Mouse (Mus musculus) MN1 (cell line): ENCODE results near the gene Fgfr1op2.
"Not testable (repeated sequence)": the region's sequence is repeated elsewhere in the genome, so short reads cannot be mapped to it uniquely, and the experiment has no call there.

Experiments used
- DNase-seq: peaks from one replicate; pipeline ENCODE4 v3.0.0-alpha.2; 2016; ENCODE audit warnings: low spot score

Fgfr1op2 gene

DNA sequence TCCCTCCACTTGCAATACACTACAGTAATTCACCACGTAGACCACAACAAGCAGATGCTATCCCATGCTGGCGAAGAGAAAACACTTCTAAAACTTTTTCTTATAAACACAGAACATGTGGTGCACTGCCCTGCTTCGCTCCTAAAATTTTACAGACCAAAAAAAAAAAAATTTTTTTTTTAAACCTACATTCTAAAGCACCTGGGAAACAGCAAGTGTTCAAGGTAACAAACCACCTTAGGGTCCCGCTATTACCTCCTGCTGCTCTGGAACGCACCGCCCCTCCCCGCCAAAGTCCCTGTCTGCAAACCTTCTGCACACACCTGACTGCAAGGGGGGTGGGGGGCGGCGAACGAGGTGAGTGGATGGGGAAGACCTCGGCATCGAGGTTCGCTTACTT is at the start of gene Fgfr1op2:
Gene Fgfr1op2, plus strand, starts transcription at position 301 of the 400 bp plus-strand sequence.
- DNase-seq: peak; percentile 7

DNA sequence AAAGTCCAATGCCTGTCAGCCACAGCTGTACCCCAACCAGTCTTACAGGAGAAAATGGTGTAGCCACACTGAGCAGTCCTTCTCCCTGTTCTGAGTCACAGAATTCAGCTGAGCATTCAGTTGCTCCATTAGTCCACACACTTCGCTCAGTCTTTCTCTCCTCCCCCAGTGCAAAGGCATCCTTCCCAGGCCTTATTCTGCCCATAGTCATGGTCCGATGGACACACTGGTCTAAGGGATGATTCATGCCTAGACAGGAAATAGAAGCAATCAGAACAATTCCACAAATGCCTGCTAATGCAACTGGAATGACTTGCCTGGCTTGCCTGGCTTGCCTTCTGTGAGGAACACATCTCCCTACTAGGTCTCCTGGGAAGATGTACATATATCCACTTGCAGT is 49.5 kb upstream of the Fgfr1op2 start:
- DNase-seq: peak; percentile 46

DNA sequence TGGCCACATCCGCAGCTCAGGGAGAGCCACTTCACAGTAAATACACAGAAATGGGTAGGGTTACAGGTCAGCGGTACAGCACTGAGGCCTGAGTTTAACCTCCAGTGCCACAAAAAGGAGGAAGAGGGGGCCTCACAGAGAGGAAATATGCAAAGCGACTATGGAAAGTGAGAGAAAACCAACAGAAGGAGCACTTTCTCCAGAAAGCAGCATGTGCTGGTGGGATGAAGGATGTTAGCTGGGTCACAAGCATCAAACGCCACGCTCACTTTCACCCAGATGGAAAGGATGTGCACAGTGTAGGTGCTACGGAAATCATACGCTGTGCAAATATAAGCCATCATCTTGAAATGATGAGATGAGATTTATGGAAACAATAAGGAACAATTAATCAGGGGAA is 46.6 kb upstream of the Fgfr1op2 start:
- DNase-seq: no peak

DNA sequence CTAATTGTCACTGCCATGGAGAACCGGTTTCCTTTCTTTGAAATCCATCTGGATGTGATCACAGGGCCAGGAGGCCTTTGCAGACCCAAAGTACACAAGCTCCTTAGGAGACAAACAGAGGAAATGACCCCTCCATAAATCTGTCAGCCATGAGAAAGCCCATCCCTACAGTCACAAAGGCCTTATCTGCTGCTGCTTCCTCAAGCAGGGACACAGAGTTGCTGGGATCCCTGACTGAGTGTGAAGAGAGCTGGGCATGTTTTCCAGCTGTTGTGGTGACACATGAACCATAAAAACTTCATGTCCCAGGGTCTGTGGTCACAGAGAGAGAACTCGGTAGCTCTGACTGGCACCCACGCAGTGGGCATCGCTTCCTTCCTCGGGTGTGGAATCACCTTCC is 46.2 kb upstream of the Fgfr1op2 start:
- DNase-seq: peak; percentile 14

DNA sequence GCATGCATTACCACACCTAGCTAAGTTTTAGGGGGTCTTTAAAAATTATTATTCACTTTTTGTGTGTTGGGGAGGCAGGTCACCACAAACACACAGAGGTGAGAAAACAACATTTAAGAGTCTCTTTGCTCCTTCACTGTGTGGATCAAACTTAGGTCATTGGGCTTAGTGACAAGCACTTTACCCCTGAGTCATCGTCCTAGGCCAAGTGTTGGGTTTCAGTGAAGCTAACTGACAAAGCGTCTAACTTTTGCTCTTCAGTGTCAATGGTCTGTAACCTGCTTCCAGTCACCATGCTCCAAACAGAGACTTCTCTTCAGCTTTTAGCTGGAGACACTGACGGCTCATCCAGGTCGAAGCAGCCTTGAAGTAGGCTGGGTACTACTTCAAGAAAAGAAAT is 43.9 kb upstream of the Fgfr1op2 start:
- DNase-seq: no peak

DNA sequence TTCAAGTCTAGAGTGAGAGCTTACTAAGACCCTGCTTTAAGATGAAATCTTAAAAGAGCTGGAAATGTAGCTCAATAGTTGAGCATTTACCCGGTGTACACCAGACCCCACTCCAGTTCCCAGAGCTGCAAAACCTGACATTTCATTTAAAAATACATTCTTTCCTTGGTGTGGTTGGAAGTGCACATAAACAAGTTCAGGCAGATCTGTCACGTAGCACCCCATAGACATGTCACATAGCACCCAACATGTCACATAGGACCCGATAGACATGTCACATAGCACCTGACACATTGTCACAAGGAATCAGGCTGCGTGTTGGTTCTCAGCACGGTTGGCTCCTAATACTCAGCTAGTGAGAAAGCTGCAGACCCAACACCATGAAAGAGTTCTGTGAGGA is 41.5 kb upstream of the Fgfr1op2 start:
- DNase-seq: no peak

DNA sequence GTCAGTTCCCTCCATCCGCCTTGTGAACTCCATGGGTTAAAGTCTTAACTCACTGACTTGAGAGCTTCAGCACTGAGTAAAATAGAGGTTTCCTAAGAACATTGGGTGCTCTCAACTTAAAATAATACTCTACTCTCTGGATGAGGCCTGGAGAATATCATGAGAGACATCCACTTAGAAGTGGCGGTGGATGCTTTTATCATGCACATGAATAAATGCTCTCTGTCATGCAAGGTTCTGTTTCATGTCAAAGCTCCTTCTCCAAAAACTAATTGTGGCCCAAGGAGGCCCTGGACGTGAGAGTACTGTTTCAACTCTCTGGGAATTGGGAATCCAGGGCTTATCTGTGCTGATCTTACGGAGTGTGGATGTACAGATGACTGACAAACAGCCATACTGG is 39.9 kb upstream of the Fgfr1op2 start:
- DNase-seq: peak; percentile 89

DNA sequence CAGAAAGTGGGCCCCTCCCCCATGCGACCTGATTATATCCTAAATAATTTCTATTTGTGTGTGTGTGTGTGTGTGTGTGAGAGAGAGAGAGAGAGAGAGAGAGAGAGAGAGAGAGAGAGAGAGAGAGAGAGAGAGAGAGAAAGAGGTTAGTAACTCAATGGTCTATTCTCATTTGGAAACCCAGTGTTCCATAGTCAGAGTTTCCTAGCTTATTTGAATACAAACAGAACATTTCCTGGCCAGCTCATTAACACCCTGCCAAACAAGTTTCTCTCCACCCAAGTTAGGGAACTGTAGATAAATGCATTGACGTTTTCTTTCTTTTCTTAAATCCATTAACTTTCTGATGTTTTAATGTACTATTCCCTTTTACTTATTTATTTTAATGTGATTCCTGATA is 38.9 kb upstream of the Fgfr1op2 start:
- DNase-seq: no peak

DNA sequence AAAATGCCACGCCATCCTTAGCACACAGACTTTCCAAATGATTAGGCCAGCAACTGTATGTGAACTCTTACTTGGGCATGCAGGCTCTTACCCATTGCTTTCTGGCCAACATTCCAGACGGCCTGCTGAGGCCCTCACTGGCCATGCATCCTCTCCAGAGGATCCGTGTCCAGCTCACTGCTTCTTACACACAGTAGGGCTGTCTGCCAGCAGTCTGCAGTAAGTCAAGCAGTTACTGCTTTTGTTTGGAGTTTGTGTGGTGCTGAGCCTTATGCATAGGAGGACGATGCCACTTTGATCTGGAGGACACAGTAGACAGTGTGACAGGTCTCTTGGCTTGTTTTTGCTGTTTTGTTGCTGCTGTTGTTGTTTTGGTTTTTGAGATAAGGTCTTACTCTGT is 38.3 kb upstream of the Fgfr1op2 start:
- no peak for DNase-seq

DNA sequence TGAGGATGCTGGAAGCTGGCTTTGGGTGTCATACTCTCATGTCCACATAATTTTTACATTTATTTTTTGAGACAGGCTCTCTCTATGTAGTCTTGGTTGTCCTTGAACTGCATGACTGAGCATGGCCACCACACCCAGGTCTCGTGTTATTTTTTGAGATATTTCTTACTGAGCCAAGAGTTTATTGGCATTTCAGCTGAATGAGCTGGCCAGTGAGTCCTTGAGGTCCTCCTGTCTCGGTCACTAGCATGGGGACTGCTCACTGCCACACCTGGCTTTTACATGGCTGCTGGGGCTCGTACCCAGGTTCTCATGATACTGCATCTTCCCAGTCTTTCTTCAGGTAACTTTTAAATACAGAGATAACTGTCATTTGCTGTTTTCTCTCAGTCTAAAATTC is 36.6 kb upstream of the Fgfr1op2 start:
- DNase-seq: no peak

DNA sequence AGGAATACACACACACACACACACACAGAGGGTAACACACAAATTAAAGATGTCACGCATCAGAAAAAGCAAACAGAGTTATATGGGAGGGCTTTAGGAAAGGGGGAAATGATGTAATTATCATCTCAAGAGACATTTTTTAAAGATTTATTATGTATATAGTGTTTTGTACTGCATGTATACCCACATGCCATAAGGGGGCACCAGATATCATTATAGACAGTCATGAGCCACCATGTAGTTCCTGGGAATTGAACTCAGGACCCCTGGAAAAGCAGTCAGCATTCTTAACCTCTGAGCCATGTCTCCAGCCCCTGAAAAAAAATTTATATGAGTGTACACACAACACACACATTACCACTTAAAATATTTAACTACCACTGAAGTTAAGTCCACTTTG is 32.4 kb upstream of the Fgfr1op2 start:
- DNase-seq: no peak

DNA sequence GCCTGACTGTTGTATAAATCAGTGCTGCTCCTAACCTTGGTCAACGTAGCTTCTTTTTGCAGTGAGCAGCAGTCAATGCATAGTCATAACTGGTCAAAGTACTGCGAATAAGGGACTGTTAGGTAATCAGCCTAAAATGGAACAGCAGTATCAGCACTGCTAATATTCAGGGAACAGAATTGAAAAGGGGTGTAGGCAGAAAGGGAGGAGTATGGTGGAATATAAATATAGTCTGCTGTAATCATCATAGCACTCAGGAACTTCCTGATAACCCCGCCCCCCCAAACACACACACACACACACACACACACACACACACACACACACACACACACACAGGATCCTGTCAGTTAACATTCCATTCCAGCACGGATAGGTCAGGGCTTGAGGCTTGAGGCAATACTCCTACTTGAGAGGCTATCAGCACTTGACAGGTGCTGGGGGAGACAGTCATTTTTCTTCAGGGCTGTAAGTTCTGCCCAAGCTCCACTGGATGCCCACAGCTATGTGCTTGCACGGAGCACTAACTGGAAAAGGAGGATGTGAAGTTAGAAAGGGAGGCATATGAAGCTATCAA is 31.6 kb upstream of the Fgfr1op2 start:
- DNase-seq: no peak

DNA sequence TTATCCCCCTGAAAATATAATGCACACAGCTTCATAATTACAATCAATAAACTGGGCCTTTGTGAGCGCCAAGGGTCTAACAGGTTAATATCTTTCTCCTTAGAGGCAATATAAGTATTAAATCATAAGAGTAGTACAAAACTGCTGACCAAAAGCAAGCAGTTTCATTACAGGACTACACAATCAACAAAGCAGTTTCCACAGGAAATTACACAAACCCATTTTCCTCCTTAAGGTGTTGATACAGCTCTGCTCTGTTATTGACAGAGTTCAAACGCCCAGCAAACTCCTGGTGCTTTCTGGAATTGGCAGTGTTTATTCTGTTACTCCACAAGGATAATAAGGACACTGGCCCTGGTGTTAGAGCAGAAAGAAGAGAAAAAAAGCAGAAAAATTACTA is 26.6 kb upstream of the Fgfr1op2 start:
- no peak for DNase-seq

DNA sequence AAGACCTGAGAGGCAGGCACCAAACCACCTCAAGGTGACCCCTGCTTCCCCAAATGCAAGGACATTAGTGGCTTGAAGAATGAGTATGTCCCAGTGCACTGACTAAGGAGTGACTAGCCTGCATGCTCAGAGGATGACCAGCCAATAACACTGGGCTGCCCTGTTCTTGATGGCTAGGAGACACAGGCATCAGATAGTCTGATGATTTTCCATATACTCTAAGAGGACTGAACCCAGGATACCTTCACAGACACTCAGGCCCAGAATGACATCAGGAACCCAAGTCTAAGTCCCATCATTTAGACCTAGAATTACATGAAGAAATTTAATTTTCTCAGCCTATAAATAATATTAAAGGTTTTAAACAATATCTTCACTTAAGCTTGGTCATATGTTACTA is 25.7 kb upstream of the Fgfr1op2 start:
- no peak for DNase-seq

DNA sequence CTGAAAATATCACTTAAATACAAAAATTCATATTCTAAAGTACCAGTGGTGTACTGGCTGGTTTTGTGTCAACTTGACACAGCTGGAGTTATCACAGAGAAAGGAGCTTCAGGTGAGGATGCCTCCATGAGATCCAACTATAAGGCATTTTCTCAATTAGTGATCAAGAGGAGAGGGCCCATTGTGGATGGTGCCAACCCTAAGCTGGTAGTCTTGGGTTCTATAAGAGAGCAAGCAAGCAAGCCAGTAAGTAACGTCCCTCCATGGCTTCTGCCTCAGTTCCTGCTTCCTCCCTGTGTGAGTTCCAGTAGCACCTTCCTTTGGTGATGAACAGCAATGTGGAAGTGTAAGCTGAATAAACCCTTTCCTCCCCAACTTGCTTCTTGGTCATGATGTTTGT is 14.5 kb upstream of the Fgfr1op2 start:
- not testable (repeated sequence) for DNase-seq

DNA sequence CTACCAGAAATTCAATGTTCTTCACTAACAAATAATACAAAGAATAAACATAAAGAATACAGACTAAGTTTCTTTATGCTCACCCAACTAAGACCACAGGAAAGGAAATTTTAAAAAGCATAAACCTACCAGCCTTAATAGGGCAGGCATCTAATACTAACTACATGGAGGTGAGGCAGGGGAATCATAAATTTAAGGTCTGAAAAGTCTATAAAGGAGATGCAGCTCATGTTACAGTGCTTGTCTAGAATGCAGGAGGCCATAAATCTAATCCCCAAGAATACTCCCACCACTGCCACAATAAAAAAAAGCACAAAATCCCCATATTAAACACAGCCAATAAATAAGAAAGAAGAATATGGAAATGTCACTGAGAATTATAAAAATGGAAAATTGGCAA is 4.9 kb upstream of the Fgfr1op2 start:
- DNase-seq: no peak

DNA sequence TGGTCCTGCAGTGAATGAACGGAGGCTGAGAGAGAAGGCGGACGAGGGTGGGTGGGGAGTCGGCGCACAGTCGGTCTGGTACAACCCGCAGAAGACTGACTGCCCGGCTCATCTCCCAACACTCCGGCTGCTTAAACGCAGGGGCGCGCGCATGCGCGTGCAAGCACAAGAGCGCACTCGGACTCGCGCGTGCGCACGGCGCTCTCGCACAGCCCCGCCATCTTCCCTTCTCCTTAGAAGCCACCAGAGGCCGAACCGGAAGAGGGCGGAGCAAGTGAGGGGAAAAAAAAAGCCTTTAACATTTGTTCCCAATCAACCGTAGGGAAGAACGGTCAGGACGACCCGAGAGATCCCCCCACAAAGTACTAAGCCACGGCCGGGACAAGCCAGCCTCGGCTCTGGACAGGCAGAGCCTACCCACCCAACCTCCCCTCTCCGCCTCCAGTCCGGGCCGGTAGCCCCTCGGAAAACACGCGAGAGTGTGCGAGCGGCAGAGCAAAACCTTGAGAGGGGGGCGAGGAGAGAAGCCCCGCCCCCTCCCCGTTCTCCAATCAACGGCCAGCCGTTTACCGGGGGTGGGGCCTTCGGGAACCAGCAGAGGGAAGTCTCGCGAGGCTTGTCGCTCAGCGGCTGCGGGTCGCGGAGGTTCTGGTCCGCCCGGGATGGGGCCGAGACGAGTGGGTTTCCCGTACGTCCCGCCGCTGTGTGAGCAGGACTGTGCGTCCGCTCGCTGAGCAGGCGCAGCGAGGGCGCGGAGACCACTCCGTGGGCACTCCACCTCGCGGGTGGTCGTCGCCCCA is 507 bp downstream of the Fgfr1op2 start, which contains the start of gene Ints13:
Gene Ints13, minus strand, starts transcription at position 526 of the 800 bp plus-strand sequence.
- DNase-seq: peak; percentile 98

DNA sequence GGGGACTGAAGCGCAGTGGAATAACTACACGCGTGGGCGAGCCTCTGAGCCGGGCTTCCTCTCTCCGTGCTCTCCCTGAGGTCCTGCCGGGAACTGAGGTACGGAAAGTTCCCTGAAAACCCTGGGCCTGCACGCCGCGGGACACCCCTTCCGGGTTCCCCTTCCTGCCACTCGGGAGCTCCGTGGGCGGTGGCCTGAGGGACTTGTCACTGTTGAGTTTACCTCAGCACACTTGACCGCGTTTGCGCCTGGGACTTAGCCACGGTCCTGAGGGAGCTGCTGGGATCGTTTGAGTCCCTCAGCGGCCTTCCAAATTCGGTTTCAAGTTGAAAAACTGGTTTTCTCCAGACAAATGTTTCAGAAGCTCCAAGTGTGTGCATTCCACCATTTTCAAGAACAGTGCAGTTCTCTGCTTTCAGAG is 1.1 kb downstream of the Fgfr1op2 start:
- DNase-seq: peak; percentile 68

DNA sequence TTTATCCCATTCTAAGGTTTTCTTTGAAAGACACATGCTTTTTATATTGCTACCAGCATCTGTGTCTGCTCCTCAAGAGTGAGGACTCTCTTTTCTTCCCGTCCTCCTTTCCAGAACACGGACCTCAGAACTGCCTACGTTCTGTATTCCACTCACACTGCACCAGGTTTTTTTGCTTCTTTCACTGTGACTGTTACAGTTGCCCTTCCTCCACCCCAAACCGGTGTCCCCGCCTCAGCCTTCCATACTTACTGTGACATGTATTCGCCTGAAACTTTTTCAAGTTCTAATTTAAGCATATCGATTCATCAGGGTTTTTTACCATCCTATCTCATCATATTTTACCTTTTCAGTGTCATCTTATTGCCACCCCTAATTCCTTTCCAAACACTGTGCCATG is 1.6 kb downstream of the Fgfr1op2 start:
- peak; percentile 30 for DNase-seq

DNA sequence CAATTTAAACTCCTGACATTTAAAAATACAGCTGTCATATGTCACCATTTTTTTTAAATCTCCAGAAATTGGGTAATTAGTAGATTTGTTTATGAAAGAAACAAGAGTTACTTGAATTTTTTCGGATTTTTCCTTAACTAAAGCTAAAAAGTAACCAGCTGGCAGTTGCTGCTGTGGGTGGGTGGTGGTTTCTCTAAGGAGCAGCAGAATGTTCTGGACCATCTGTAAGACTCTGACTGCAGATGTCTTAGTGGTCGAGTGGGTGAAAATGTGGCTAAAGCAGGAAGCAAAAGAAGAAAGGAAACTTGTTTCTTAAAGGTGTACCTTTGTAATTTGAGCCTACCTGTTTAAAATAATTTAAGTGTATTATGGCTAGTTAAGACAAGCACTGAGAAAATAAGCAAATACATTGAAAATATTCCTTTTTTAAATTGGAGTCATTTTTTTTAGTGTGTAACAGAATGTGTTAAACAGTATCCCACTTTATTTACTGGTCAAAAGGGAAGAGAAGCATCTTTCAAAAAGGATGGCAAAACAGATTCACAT is 3.5 kb downstream of the Fgfr1op2 start:
- no peak for DNase-seq

DNA sequence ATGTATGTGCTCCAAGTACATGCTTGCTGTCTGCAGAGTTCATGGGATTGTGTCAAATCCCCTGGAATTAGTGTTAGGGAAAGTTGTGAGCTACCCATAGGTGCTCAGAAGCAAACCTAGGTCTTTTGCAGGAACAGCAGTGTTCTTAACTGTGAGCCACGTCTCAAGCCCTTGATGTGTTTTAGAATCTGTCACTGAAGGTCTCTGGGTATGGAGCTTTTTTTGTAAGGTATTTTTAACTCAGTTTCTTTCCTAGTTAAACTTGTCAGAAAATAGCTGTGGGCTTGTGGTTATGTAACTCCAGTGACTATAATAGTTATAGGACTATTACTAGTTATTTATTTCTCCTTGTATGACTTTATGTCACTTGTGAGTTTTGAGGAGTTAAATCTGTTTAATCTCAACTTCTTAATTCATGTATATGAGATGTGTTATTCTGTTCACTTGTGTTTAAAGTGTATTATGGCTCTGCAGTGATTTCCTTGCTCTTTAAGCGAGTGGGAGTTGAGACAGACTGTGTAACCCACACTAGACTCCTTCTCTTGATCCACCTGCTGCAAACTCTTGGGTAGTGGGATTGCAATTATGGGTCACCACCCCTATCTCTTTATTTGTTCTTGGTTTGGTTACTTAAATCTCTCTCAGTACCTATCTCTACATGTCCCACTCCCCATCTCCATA is 6.5 kb downstream of the Fgfr1op2 start:
- DNase-seq: no peak

DNA sequence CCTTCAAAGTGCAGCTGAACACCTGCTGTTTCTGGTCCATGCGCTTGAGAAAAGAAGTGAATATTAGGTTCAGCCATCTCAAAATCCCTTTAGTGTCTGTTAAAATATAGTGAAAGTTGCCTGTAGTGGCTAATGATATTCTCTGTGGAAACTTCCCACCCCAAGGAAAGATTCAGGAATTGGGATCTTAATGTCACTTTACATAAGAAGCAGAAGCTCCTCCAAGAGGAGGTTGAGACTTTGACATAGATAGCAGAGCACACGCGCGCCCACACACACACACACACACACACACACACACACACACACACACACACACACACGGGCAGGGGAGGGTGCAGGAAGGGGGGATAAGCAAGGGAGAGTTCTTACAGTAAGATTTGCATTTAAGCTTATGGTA is 8.1 kb downstream of the Fgfr1op2 start:
- DNase-seq: no peak

DNA sequence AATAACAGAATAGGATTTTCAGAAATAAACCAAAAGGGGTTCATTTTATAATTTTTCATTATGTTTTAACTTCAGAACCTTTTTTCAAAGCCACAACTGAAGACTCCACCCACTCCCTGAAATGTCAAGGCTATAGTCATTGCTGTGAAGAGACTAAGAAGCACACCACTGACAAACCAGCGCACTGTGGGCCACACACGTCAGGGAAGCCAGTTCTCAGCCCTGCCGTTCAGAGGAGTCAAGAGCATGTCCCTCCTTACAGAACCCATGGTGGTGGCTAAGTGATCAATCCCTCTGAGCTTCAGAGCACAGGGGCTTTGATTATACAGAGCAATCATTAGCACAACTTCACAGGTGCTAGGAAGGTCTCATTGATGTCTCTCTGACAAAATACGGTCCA is 25.6 kb downstream of the Fgfr1op2 start:
- DNase-seq: no peak
